Mouse (Mus musculus) MEL (cell line): ENCODE results near the gene Dlg5. TPM values are rescaled to one million over a fixed set of nuclear protein-coding genes. Genes with fewer than 3 reads are reported as not detected.

ENCODE experiments used
- DNase-seq: peaks from one replicate; pipeline ENCODE4 v3.0.0; 2011; ENCODE audit warnings: low read depth, low spot score
- H3K27ac ChIP-seq: 2 replicates; pipeline ENCODE4 v1.5.1; 2012; ENCODE audit warnings: low read depth, mild to moderate bottlenecking, control low read depth, low read length, moderate library complexity; ENCODE audit not compliant: control insufficient read depth
- H3K27me3 ChIP-seq, 2 experiments: fragments of 150-350 bp in 1 of 2; sonication (generic) in 1 of 2; 2 replicates each; pipeline ENCODE4 v1.6.1; 2012; ENCODE audit warnings: low read length in 2 of 2, mild to moderate bottlenecking in 2 of 2, improper control_type of control experiment in 1 of 2, moderate library complexity in 1 of 2; ENCODE audit not compliant: insufficient read depth in 2 of 2, control insufficient read depth in 1 of 2
- H3K36me3 ChIP-seq, 2 experiments: 2 replicates each; pipeline ENCODE4 v1.6.1; 2012 to 2014; ENCODE audit warnings: low read length in 2 of 2, improper control_type of control experiment in 1 of 2, inconsistent platforms in 1 of 2, mild to moderate bottlenecking in 1 of 2; ENCODE audit not compliant: insufficient read depth in 2 of 2, control insufficient read depth in 1 of 2
- H3K4me1 ChIP-seq, 2 experiments: fragments of 150-350 bp in 1 of 2; sonication (generic) in 1 of 2; 2 replicates each; pipeline ENCODE4 v1.6.1; 2012; ENCODE audit warnings: low read length in 2 of 2, improper control_type of control experiment in 1 of 2, mild to moderate bottlenecking in 1 of 2; ENCODE audit not compliant: insufficient read depth in 2 of 2, control insufficient read depth in 1 of 2
- H3K4me3 ChIP-seq, 2 experiments: fragments of 150-350 bp in 1 of 2; sonication (generic) in 1 of 2; 2 replicates each; pipeline ENCODE4 v1.5.1; 2012; ENCODE audit warnings: low read depth in 2 of 2, low read length in 2 of 2, mild to moderate bottlenecking in 2 of 2, moderate library complexity in 2 of 2, control low read depth in 1 of 2, improper control_type of control experiment in 1 of 2; ENCODE audit not compliant: control insufficient read depth in 1 of 2, insufficient read depth in 1 of 2
- H3K79me2 ChIP-seq: 2 replicates; pipeline ENCODE4 v1.6.1; 2012; ENCODE audit warnings: mild to moderate bottlenecking, low read length, moderate library complexity; ENCODE audit not compliant: control insufficient read depth, poor library complexity, insufficient read depth
- H3K9ac ChIP-seq: 2 replicates; pipeline ENCODE4 v1.6.1; 2012; ENCODE audit warnings: low read depth, mild to moderate bottlenecking, control low read depth, low read length, moderate library complexity; ENCODE audit not compliant: control insufficient read depth, poor library complexity, severe bottlenecking
- H3K9me3 ChIP-seq: fragments of 150-350 bp; sonication (generic); replicated peaks from 2 replicates; pipeline ENCODE4 v1.6.1; 2012; ENCODE audit warnings: mild to moderate bottlenecking, low read length, improper control_type of control experiment, moderate library complexity; ENCODE audit not compliant: insufficient read depth
- CHD1 ChIP-seq: IDR thresholded peaks from 2 replicates; pipeline ENCODE4 v1.6.1; 2012; ENCODE audit warnings: low read depth, mild to moderate bottlenecking, inconsistent platforms, low read length, improper control_type of control experiment
- CTCF ChIP-seq, 3 experiments: IDR thresholded peaks in 2 of 3; conservative IDR thresholded peaks in 1 of 3; 2 replicates each; pipeline ENCODE4 v1.5.1; 2011 to 2012; ENCODE audit warnings: low read length in 3 of 3, low read depth in 2 of 3, mild to moderate bottlenecking in 2 of 3, improper control_type of control experiment in 1 of 3, inconsistent platforms in 1 of 3, mixed read lengths in 1 of 3, moderate library complexity in 1 of 3; ENCODE audit not compliant: control insufficient read depth in 1 of 3, insufficient read depth in 1 of 3, poor library complexity in 1 of 3, severe bottlenecking in 1 of 3
- EP300 ChIP-seq, 2 experiments: IDR thresholded peaks; 2 replicates each; pipeline ENCODE4 v1.6.1; 2011; ENCODE audit warnings: improper control_type of control experiment in 2 of 2, low read length in 2 of 2, low read depth in 1 of 2, mild to moderate bottlenecking in 1 of 2
- ETS1 ChIP-seq: IDR thresholded peaks from 2 replicates; pipeline ENCODE4 v1.6.1; 2012; ENCODE audit warnings: low read depth, mild to moderate bottlenecking, inconsistent platforms, low read length, improper control_type of control experiment, moderate library complexity
- KAT2A ChIP-seq: conservative IDR thresholded peaks from 2 replicates; pipeline ENCODE4 v1.6.1; 2012; ENCODE audit warnings: low read depth, low read length, improper control_type of control experiment, inconsistent platforms
- MAX ChIP-seq: IDR thresholded peaks from 2 replicates; pipeline ENCODE4 v1.6.1; 2011; ENCODE audit warnings: low read length, improper control_type of control experiment
- MYC ChIP-seq: IDR thresholded peaks from 2 replicates; pipeline ENCODE4 v1.6.1; 2011; ENCODE audit warnings: low read depth, mild to moderate bottlenecking, low read length, improper control_type of control experiment, moderate library complexity
- NELFE ChIP-seq: IDR thresholded peaks from 2 replicates; pipeline ENCODE4 v1.6.1; 2011; ENCODE audit warnings: low read depth, low read length, improper control_type of control experiment
- NRF1 ChIP-seq: IDR thresholded peaks from 2 replicates; pipeline ENCODE4 v1.6.1; 2014; ENCODE audit warnings: low read depth, mild to moderate bottlenecking, inconsistent platforms, low read length, improper control_type of control experiment, moderate library complexity; ENCODE audit not compliant: poor library complexity, insufficient read depth, severe bottlenecking
- POLR2AphosphoS5 ChIP-seq: IDR thresholded peaks from 2 replicates; pipeline ENCODE4 v1.6.1; 2012; ENCODE audit warnings: low read depth, borderline replicate concordance, mild to moderate bottlenecking, inconsistent platforms, low read length, moderate library complexity, mixed read lengths
- TAL1 ChIP-seq: IDR thresholded peaks from 2 replicates; pipeline ENCODE4 v1.6.1; 2012; ENCODE audit warnings: mild to moderate bottlenecking, inconsistent platforms, low read length, moderate library complexity, mixed read lengths
- TBP ChIP-seq: IDR thresholded peaks from 2 replicates; pipeline ENCODE4 v1.8.0; 2011; ENCODE audit warnings: low read depth, low read length, improper control_type of control experiment
- UBTF ChIP-seq: IDR thresholded peaks from 2 replicates; pipeline ENCODE4 v1.6.1; 2012; ENCODE audit warnings: low read depth, mild to moderate bottlenecking, inconsistent platforms, low read length, improper control_type of control experiment, moderate library complexity, borderline replicate concordance; ENCODE audit not compliant: insufficient read depth
- ZMIZ1 ChIP-seq: IDR thresholded peaks from 2 replicates; pipeline ENCODE4 v1.6.1; 2012; ENCODE audit warnings: low read depth, mild to moderate bottlenecking, inconsistent platforms, low read length, improper control_type of control experiment, moderate library complexity
- ZNF384 ChIP-seq: IDR thresholded peaks from 2 replicates; pipeline ENCODE4 v1.6.1; 2012; ENCODE audit warnings: low read depth, mild to moderate bottlenecking, inconsistent platforms, low read length, improper control_type of control experiment
- polyA plus RNA-seq, 2 experiments: library from polyadenylated mRNA; stranded (reverse) in 1 of 2; unstranded in 1 of 2; fragments of >175 nt in 1 of 2; fragments of >200 nt in 1 of 2; gene quantifications; 2 replicates each; pipeline versions ENCODE4 v1.2.1 to v1.2.4; 2012; ENCODE audit warnings: low replicate concordance in 2 of 2, low read depth in 1 of 2; ENCODE audit not compliant: insufficient read length in 2 of 2, insufficient read depth in 1 of 2, missing spikeins in 1 of 2
- total RNA-seq: library from RNA; depleted of rRNA; stranded (reverse); fragments of 300-350 nt; gene quantifications from 2 replicates; pipeline ENCODE4 v1.2.3, GENCODE M21; 2012

The Dlg5 gene
- total and polyA plus RNA-seq, 3 experiments: not detected

- Histone ChIP-seq H3K79me2 (no peaks in the 10 kb centered on the region), H3K9me3 (no peaks in the 10 kb centered on the region), H3K27me3 (no peaks in the 10 kb centered on the region), H3K4me1 (no peaks in the 10 kb centered on the region), H3K9ac (no peak overlapping the region), H3K36me3 (no peaks in the 10 kb centered on the region), H3K27ac (no peak overlapping the region), H3K4me3 (no peak overlapping the region)
- DNase-seq: no peak
- TF ChIP-seq KAT2A (no peak), NRF1 (no peak), MAX (no peak), CHD1 (no peak), TBP (no peak), ZNF384 (no peak), CTCF (IDR thresholded peaks at IDR 0.05 in 2 of 3, conservative IDR thresholded peaks at IDR 0.05 in 1 of 3; ENCODE audit: control insufficient read depth in 1 of 3, insufficient read depth in 1 of 3, low read depth in 2 of 3, low read length in 3 of 3, poor library complexity in 1 of 3, severe bottlenecking in 1 of 3) (no peak), ZMIZ1 (no peak), MYC (no peak), ETS1 (no peak), NELFE (no peak), POLR2AphosphoS5 (no peak)
These were observed 17.2 kb downstream of the Dlg5 start for GRCm38 (mm10) chr14:24228549-24228948.

- H3K27me3 ChIP-seq: no peaks in the 10 kb centered on the region
- TF ChIP-seq TAL1: no peak
- TF ChIP-seq TBP: no peak
- TF ChIP-seq UBTF: no peak
- no peak for TF ChIP-seq KAT2A
- no peak for TF ChIP-seq ZMIZ1
- no peak for TF ChIP-seq EP300 (IDR thresholded peaks at IDR 0.05; ENCODE audit: low read depth in 1 of 2, low read length in 2 of 2)
- no peak for TF ChIP-seq CHD1
- no peak for TF ChIP-seq CTCF (IDR thresholded peaks at IDR 0.05 in 2 of 3, conservative IDR thresholded peaks at IDR 0.05 in 1 of 3; ENCODE audit: control insufficient read depth in 1 of 3, insufficient read depth in 1 of 3, low read depth in 2 of 3, low read length in 3 of 3, poor library complexity in 1 of 3, severe bottlenecking in 1 of 3)
- TF ChIP-seq, all 39 proteins: peak for 0
- H3K9me3 ChIP-seq: no peaks in the 10 kb centered on the region
- no peaks in the 10 kb centered on the region for H3K36me3 ChIP-seq
- DNase-seq: no peak
- no peak overlapping the region for H3K4me3 ChIP-seq
- H3K27ac ChIP-seq: no peak overlapping the region
- no peaks in the 10 kb centered on the region for H3K4me1 ChIP-seq
- H3K9ac ChIP-seq: no peak overlapping the region
- H3K79me2 ChIP-seq: no peaks in the 10 kb centered on the region
These were observed 18.7 kb downstream of the Dlg5 start for GRCm38 (mm10) chr14:24227015-24227414.
